Mouse (Mus musculus): ENCODE results near the gene Itpr2. TPM values are rescaled to one million over a fixed set of nuclear protein-coding genes. Genes with fewer than 3 reads are reported as not detected.

The Itpr2 gene
- polyA plus RNA-seq, 1 experiment from 2014 or later = 10.9 TPM

DNA sequence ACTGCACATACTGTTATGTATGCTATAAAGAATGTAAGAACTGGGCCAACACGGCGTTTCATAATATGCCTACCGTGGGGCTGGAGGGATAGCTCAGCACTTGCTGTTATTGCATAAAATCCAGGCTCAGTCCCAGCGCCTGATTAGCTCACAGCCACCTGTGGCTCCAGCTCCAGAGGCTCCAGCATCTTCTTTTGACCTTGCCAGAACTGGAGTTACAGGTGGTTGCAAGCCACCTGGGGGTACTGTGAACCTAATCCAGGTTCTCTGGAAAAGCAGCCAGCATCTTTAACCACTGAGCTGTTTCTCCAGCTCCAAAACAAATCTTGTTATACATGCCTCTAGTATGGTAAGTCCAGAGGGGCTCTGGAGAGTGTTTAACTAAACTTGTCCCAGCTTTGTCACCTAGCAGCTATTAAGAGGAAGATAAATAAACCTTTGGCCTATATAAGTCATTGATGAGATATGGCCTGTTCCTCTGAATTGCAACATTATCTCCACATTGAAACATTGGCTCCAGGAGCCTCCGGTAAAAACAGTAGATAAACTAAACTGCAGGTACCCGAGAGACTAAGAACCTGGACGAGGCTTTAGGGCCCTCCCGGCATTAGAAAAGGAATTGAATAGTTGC is 37.9 kb downstream of the Itpr2 start:
- H3K4me3 ChIP-seq (ENCODE audit: low read depth, low read length) = no peak overlapping the region
- no peak for ATAC-seq (ENCODE audit: low FRiP score, low TSS enrichment)
- 59% methylated on average over 8 of the region's 8 CpGs for WGBS
- H3K4me2 ChIP-seq (replicated peaks; ENCODE audit: low read depth) = no peak overlapping the region
- no peak overlapping the region for H3K27ac ChIP-seq (replicated peaks)
- no peaks in the 10 kb centered on the region for H3K27me3 ChIP-seq (ENCODE audit: control insufficient read depth, insufficient read depth, low read length)
- DNase-seq (ENCODE audit: low spot score) = no peak
- H3K36me3 ChIP-seq (ENCODE audit: control insufficient read depth, insufficient read depth, low read length) = no peaks in the 10 kb centered on the region
- TF ChIP-seq CTCF (IDR thresholded peaks at IDR 0.05; ENCODE audit: low read depth) (no peak), EP300 (optimal IDR thresholded peaks at IDR 0.05) (no peak)
- no peak overlapping the region for H3K9ac ChIP-seq (ENCODE audit: low read length)
- no peaks in the 10 kb centered on the region for H3K9me3 ChIP-seq (ENCODE audit: control insufficient read depth, low read length)
- H3K4me1 ChIP-seq (replicated peaks; ENCODE audit: control insufficient read depth, insufficient read depth) = no peaks in the 10 kb centered on the region

DNA sequence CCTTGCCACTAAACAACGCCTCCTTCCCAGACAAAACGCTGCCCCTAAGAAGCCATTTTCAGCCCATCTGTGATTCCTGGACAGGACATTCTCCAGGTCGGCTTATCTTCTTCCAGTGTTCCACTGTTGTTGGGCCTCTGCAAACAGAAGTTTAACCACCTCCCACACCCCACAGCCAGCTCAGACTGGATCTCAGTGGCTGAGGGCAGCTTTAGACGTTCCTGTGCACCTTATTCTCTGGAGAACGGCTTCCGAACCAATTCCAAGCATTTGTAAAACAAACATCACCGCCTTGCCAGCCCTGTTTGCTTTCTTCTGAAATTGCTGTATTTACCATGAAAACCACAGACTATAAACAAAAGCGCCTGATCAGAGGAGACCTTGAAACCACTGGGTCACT is 41.1 kb downstream of the Itpr2 start:
- ATAC-seq (ENCODE audit: low FRiP score, low TSS enrichment) (peak; percentile 95), DNase-seq (ENCODE audit: low spot score) (peak; percentile 80)
- Histone ChIP-seq H3K4me2 (replicated peaks; ENCODE audit: low read depth) (no peak overlapping the region), H3K27ac (replicated peaks) (no peak overlapping the region; the same call in 1 of the 2 replicates), H3K27me3 (ENCODE audit: control insufficient read depth, insufficient read depth, low read length) (no peaks in the 10 kb centered on the region), H3K9ac (ENCODE audit: low read length) (no peak overlapping the region), H3K4me3 (ENCODE audit: low read depth, low read length) (no peak overlapping the region), H3K9me3 (ENCODE audit: control insufficient read depth, low read length) (no peaks in the 10 kb centered on the region), H3K4me1 (replicated peaks; ENCODE audit: control insufficient read depth, insufficient read depth) (no peaks in the 10 kb centered on the region), H3K36me3 (ENCODE audit: control insufficient read depth, insufficient read depth, low read length) (no peaks in the 10 kb centered on the region)
- TF ChIP-seq CTCF (IDR thresholded peaks at IDR 0.05; ENCODE audit: low read depth) = no peak
- no peak for TF ChIP-seq EP300 (optimal IDR thresholded peaks at IDR 0.05)
- WGBS = 36% methylated on average over 8 of the region's 8 CpGs

DNA sequence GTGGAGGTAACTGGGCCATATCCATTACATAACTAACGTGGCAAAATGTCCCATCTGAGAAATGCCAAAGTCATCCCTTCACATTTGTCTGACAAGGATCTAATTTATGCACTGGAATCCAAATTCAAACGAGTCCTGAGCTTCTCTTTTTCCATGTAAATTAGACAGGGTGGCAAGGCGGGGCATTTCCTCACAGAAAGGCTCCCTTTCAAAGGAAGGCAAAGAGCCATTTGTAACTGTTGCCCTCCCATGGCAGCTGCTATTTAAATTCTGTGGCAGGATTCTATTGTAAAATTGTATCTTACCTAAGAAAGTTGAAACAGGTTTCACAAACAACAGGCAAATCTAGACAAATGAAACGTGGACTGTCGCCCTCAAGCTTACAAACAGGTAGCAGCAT is 43.6 kb downstream of the Itpr2 start:
- Histone ChIP-seq H3K27ac (replicated peaks) (no peak overlapping the region), H3K9ac (ENCODE audit: low read length) (no peak overlapping the region), H3K27me3 (ENCODE audit: control insufficient read depth, insufficient read depth, low read length) (no peaks in the 10 kb centered on the region), H3K4me2 (replicated peaks; ENCODE audit: low read depth) (no peak overlapping the region), H3K4me3 (ENCODE audit: low read depth, low read length) (no peak overlapping the region), H3K9me3 (ENCODE audit: control insufficient read depth, low read length) (no peaks in the 10 kb centered on the region), H3K36me3 (ENCODE audit: control insufficient read depth, insufficient read depth, low read length) (no peaks in the 10 kb centered on the region), H3K4me1 (replicated peaks; ENCODE audit: control insufficient read depth, insufficient read depth) (no peaks in the 10 kb centered on the region)
- TF ChIP-seq CTCF (IDR thresholded peaks at IDR 0.05; ENCODE audit: low read depth) (no peak), EP300 (optimal IDR thresholded peaks at IDR 0.05) (no peak)
- ATAC-seq (ENCODE audit: low FRiP score, low TSS enrichment) (no peak), DNase-seq (ENCODE audit: low spot score) (no peak)
- 53% methylated on average over 5 of the region's 5 CpGs for WGBS

DNA sequence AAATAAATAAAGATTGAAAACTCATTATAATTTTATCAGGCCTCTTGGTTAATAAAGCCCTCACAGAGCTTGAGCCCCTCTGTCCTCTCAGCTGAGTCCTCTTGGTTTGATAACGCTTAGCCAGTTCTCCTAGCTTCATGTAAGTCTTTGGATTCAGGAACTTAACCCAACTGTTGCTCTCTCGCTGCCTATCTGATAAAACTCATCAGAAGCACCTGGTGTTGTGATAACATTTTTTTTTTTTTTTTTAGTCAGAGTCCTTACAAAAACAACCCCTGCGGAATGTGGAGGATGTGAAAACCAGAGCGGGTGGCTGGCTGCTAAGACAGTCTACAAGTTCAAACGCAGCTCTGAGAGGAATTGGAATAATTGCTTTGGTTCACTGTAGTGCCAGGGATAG is 45.3 kb downstream of the Itpr2 start:
- Histone ChIP-seq H3K4me3 (ENCODE audit: low read depth, low read length) (no peak overlapping the region), H3K36me3 (ENCODE audit: control insufficient read depth, insufficient read depth, low read length) (no peaks in the 10 kb centered on the region), H3K27me3 (ENCODE audit: control insufficient read depth, insufficient read depth, low read length) (no peaks in the 10 kb centered on the region), H3K4me2 (replicated peaks; ENCODE audit: low read depth) (no peak overlapping the region), H3K9me3 (ENCODE audit: control insufficient read depth, low read length) (no peaks in the 10 kb centered on the region), H3K27ac (replicated peaks) (no peak overlapping the region), H3K4me1 (replicated peaks; ENCODE audit: control insufficient read depth, insufficient read depth) (no peaks in the 10 kb centered on the region), H3K9ac (ENCODE audit: low read length) (no peak overlapping the region)
- no peak for TF ChIP-seq CTCF (IDR thresholded peaks at IDR 0.05; ENCODE audit: low read depth)
- no peak for TF ChIP-seq EP300 (optimal IDR thresholded peaks at IDR 0.05)
- 82% methylated on average over 5 of the region's 5 CpGs for WGBS
- no peak for DNase-seq (ENCODE audit: low spot score)
- no peak for ATAC-seq (ENCODE audit: low FRiP score, low TSS enrichment)

DNA sequence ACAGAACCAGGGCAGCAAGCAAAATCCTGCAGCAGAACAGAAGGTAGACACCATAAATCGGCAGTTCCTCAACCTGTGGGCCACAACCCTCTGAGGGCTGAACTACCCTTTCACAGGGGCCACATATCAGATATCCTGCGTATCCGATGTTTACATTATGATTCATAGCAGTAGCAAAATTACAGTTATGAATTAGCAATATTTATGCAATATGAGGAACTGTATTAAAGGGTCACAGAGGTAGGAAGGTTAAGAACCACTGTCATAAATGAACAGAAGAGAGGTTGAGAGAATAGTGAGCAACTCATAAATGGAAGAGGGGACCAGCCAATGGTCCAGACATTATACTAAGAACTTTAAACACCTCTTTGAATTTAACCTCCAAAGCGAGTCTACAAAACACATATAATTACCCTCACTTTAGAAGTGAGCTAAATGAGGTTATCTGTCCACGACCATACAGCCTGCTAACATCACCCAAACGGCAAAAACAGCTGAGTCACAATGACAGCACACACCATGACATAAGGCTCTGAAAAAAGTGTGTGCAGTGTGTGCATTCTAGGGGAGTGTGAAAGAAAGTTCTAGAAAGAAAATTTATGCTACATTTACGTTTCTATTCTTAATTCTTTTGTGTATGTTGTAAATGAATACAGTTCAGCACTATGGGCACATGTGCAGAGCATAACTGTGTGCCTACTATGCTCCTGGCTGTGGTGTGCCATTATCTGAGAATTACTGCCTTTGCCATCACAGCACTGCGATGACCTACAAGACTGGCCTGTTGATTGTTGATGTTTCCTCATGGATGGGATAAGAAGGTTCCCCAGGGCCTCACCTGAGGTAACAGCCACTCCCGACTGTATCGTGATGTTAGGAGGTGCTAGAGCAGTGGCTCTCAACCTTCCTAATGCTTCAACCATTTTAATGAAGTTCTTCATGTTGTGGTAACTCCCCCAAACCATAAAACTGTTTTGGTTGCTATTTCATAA is 47.2 kb downstream of the Itpr2 start:
- Histone ChIP-seq H3K4me1 (replicated peaks; ENCODE audit: control insufficient read depth, insufficient read depth) (no peaks in the 10 kb centered on the region), H3K4me2 (replicated peaks; ENCODE audit: low read depth) (no peak overlapping the region), H3K9ac (ENCODE audit: low read length) (no peak overlapping the region), H3K27me3 (ENCODE audit: control insufficient read depth, insufficient read depth, low read length) (no peaks in the 10 kb centered on the region), H3K27ac (replicated peaks) (no peak overlapping the region), H3K36me3 (ENCODE audit: control insufficient read depth, insufficient read depth, low read length) (no peaks in the 10 kb centered on the region), H3K4me3 (ENCODE audit: low read depth, low read length) (no peak overlapping the region), H3K9me3 (ENCODE audit: control insufficient read depth, low read length) (no peaks in the 10 kb centered on the region)
- WGBS = 72% methylated on average over 10 of the region's 10 CpGs
- TF ChIP-seq EP300 (optimal IDR thresholded peaks at IDR 0.05) (no peak), CTCF (IDR thresholded peaks at IDR 0.05; ENCODE audit: low read depth) (no peak)
- DNase-seq (ENCODE audit: low spot score) (no peak), ATAC-seq (ENCODE audit: low FRiP score, low TSS enrichment) (no peak)

DNA sequence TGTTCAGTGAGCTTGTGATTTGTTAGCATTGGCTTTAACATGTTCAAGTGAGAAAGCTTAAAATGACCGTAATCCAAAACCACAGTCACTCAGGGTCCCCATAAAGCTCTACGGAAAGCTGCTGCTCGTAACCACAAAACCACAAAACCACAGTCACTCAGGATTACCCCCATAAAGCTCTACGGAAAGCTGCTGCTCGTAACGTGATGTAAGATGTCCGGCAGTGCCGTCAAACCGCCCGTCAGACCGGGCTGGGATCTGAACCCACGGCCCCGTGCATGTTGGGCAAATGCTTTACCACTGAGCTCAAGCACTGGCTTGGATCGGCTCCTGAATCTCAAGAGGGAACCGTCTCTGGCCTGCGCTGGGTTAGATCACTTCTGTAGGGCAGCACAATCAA is 49.5 kb downstream of the Itpr2 start:
- Histone ChIP-seq H3K27ac (replicated peaks) (no peak overlapping the region), H3K4me2 (replicated peaks; ENCODE audit: low read depth) (no peak overlapping the region), H3K27me3 (ENCODE audit: control insufficient read depth, insufficient read depth, low read length) (no peaks in the 10 kb centered on the region), H3K9me3 (ENCODE audit: control insufficient read depth, low read length) (no peaks in the 10 kb centered on the region), H3K4me1 (replicated peaks; ENCODE audit: control insufficient read depth, insufficient read depth) (no peaks in the 10 kb centered on the region), H3K9ac (ENCODE audit: low read length) (no peak overlapping the region), H3K4me3 (ENCODE audit: low read depth, low read length) (no peak overlapping the region), H3K36me3 (ENCODE audit: control insufficient read depth, insufficient read depth, low read length) (no peaks in the 10 kb centered on the region)
- ATAC-seq (ENCODE audit: low FRiP score, low TSS enrichment) (no peak), DNase-seq (ENCODE audit: low spot score) (no peak)
- TF ChIP-seq CTCF (IDR thresholded peaks at IDR 0.05; ENCODE audit: low read depth) (no peak), EP300 (optimal IDR thresholded peaks at IDR 0.05) (no peak)
- 93% methylated on average over 16 of the region's 16 CpGs for WGBS

Data from stomach, postnatal 0 days (tissue).